Mouse (Mus musculus): ENCODE measurements at regions not wholly inside any gene's neighbourhood (a gene's known extent, or its start where the extent isn't known, plus 50 kb on each side); places are given as distances from the start of the nearest gene placed in this dataset.

GRCm38 (mm10) chr1:25008456-25009169 lies 330.2 kb downstream of the Lmbrd1 start:
- H3K27me3 ChIP-seq (replicated peaks): no peaks in the 10 kb centered on the region
- no peak for ATAC-seq (ENCODE audit: low FRiP score)
- 77% methylated on average over 8 of the region's 8 CpGs for WGBS
- H3K36me3 ChIP-seq: no peaks in the 10 kb centered on the region
- no peaks in the 10 kb centered on the region for H3K9me3 ChIP-seq (replicated peaks)
- H3K4me2 ChIP-seq: no peak overlapping the region
- no peak overlapping the region for H3K9ac ChIP-seq (replicated peaks)
- no peak overlapping the region for H3K4me3 ChIP-seq (replicated peaks)
- H3K27ac ChIP-seq (replicated peaks): no peak overlapping the region
- H3K4me1 ChIP-seq: no peaks in the 10 kb centered on the region

GRCm38 (mm10) chr1:25012754-25013153 lies 334.3 kb downstream of the Lmbrd1 start:
- Histone ChIP-seq H3K4me2 (no peak overlapping the region), H3K4me1 (no peaks in the 10 kb centered on the region), H3K36me3 (no peaks in the 10 kb centered on the region), H3K9me3 (replicated peaks) (no peaks in the 10 kb centered on the region), H3K27me3 (replicated peaks) (no peaks in the 10 kb centered on the region), H3K4me3 (replicated peaks) (no peak overlapping the region), H3K9ac (replicated peaks) (no peak overlapping the region), H3K27ac (replicated peaks) (no peak overlapping the region)
- ATAC-seq (ENCODE audit: low FRiP score): no peak
- WGBS: 89% methylated on average over 1 of the region's 1 CpGs
